Mouse (Mus musculus): ENCODE results near the gene Atf7.
"Not testable (repeated sequence)": the region's sequence is repeated elsewhere in the genome, so short reads cannot be mapped to it uniquely, and the experiment has no call there.

The Atf7 gene

DNA sequence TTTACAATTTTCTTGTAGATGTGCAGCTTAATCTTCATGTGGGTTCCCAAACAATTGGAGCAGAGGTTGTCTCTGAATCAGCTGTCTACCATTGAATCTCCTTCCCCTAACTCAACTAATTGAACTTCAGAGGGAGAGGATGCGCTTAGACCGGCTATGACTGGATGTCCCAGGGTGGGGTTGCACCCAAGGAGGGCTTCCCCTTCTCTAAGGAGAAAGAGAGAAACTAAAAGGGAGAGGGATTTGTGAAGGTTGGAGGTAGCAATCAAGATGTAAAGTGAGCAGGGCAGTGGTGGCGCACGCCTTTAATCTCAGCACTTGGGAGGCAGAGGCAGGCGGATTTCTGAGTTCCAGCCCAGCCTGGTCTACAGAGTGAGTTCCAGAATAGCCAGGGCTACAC is 5.8 kb downstream of the Atf7 start:
- in situ Hi-C loops (cut with MseI, MboI): no loop called here

DNA sequence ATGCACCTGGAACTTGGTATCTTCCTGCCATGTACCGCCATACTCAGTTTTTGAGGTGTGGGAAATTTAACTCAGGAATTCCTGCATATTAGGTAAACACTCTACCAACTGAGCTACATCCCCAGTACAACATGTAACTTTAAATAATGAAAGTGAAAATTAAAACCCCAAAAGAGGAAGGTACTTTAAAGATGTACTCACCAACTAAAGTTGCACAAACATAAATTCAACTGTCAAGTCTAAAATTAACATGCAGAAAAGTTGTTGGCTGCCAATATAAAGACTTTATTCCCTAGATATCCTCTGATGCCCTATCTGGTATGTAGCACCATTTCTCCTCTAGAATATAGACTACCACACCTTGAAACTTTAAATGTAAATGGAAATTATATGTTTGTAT is 7.6 kb downstream of the Atf7 start:
- in situ Hi-C loops (cut with MseI, MboI): no loop called here

- in situ Hi-C loops (cut with MseI, MboI): no loop called here
Observed at GRCm38 (mm10) chr15:102616174-102616573, 9.1 kb downstream of the Atf7 start.

- in situ Hi-C loops (cut with MseI, MboI): no loop called here
Observed at GRCm38 (mm10) chr15:102614224-102614623, 11.0 kb downstream of the Atf7 start.

GRCm38 (mm10) chr15:102612966-102613365 is 12.3 kb downstream of the Atf7 start:
- in situ Hi-C loops (cut with MseI, MboI): no loop called here

- in situ Hi-C loops (cut with MseI, MboI): not testable (repeated sequence)
Observed at GRCm38 (mm10) chr15:102608586-102608985, 16.7 kb downstream of the Atf7 start.

DNA sequence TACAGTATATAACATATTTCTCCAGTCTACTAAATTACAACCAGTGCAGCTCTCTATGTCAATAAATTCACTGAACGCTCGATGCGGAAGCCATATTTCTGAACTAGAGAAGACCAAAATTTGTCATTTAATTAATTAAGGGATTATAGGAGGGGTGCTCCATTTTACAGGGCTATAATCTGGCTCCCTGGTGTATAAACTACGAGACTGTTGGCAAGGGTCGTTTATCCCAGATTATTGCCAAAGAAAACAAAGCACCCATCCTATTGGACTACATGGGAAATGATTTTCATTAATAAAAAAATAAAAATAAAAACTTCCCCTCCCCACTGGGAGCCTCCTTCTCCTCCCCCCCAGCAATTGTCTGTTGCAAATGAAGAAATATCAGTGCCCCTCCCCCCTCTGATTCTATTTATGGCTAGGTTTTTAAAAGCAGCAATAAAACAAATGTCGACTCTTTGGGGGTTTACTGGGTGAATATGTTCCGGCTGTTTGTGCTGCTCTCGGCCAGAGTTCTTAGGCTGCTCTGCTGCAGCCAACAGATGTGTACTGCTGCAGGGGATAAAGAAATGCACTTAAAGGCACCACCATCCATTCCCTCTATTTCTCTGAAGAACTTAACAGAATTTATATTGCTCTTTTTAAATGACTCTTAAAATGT is 31.1 kb downstream of the Atf7 start:
- in situ Hi-C loops (cut with MseI, MboI): no loop called here

- in situ Hi-C loops (cut with MseI, MboI): no loop called here
Observed at GRCm38 (mm10) chr15:102592674-102593073, 32.6 kb downstream of the Atf7 start.

GRCm38 (mm10) chr15:102590567-102590966 is 34.7 kb downstream of the Atf7 start:
- in situ Hi-C loops (cut with MseI, MboI): no loop called here

GRCm38 (mm10) chr15:102589826-102590225 is 35.4 kb downstream of the Atf7 start:
- in situ Hi-C loops (cut with MseI, MboI): no loop called here

- in situ Hi-C loops (cut with MseI, MboI): no loop called here
Observed at GRCm38 (mm10) chr15:102585501-102585900, 39.8 kb downstream of the Atf7 start.

- in situ Hi-C loops (cut with MseI, MboI): no loop called here
Observed at GRCm38 (mm10) chr15:102583708-102584383, 41.4 kb downstream of the Atf7 start.

- in situ Hi-C loops (cut with MseI, MboI): no loop called here
Observed at GRCm38 (mm10) chr15:102581205-102581604, 44.1 kb downstream of the Atf7 start.

GRCm38 (mm10) chr15:102578351-102578750 is 46.9 kb downstream of the Atf7 start:
- in situ Hi-C loops (cut with MseI, MboI): no loop called here

DNA sequence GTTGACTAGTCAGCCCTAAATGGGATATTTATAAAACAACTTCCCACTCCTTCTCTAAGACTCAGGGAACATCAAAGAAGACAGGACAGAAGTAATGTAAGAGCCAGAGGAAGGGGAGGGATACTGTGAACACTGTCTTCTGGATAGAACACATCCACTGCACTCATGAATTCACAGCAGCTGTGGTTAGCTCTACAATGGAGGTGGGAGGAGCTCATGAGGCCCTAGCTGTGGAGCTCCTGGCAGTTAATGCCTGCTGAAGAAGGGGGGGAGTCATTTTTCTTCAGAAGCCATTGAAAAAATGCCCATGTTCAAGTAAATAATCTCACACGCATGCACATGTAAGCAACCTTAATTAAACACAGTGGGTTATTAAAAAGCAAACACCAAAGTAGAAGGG is 48.3 kb downstream of the Atf7 start:
- in situ Hi-C loops (cut with MseI, MboI): no loop called here

DNA sequence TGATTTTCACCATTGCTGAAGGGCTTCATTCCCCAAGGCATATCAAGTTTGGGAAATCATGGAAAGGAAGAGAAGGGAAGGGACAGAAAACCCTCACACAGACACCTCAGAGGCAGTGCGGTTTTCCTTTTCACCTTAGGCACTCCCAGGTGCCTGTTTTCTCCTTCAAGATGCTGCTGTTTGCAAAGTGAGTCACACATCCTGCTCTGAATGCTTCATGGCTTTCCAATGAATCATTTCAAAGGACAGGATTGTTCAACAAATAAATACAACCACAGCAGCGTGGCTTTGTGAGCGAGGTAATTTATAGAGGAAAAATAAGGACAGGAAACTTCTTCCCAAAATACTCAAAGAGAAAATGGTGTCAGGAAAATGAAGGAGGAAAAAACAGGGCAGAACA is 53.2 kb downstream of the Atf7 start:
- in situ Hi-C loops (cut with MseI, MboI): no loop called here

GRCm38 (mm10) chr15:102567849-102568248 is 57.4 kb downstream of the Atf7 start:
- in situ Hi-C loops (cut with MseI, MboI): no loop called here

DNA sequence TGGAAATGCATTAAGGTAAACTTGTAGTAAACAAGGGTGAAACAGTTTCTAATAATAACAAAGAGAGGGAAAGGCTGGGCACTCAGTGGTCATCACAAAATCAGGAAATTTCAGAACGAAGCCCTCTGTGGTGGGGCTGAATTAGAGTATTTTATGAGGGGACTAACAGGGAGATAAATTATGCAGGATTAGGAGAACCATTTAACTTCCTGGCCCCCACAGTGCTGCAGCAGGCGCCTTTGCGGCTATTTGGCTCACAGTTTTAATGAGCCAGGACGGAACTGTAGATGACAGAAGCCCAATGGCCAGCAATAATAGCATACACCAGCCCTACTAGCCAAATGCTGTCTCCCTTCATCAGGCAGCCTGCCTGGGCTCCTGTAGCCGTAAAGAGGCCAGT is 61.6 kb downstream of the Atf7 start:
- in situ Hi-C loops (cut with MseI, MboI): no loop called here

- in situ Hi-C loops (cut with MseI, MboI): no loop called here
Observed at GRCm38 (mm10) chr15:102563061-102563460, 62.2 kb downstream of the Atf7 start.

GRCm38 (mm10) chr15:102562491-102562890 is 62.8 kb downstream of the Atf7 start:
- in situ Hi-C loops (cut with MseI, MboI): no loop called here

- in situ Hi-C loops (cut with MseI, MboI): no loop called here
Observed at GRCm38 (mm10) chr15:102557580-102557979, 67.7 kb downstream of the Atf7 start.

- in situ Hi-C loops (cut with MseI, MboI): no loop called here
Observed at GRCm38 (mm10) chr15:102555581-102555980, 69.7 kb downstream of the Atf7 start.

DNA sequence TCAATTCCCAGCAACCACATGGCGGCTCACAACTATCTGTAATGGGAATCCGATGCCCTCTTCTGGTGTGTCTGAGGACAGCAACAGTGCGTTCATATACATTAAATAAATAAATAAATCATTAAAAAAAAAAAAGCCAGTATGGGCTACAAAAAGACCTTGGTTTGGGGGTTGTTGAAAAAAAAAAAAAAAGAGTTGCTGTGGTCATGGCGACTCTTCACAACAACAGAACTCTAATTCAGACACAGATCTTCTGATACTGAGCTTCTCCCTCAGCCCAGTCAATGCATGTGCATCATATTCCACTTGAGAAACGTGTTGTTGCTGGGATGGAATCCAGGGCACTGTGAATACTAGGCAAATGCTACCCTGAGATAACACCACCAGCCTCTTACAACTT is 72.7 kb downstream of the Atf7 start:
- in situ Hi-C loops (cut with MseI, MboI): no loop called here

- in situ Hi-C loops (cut with MseI, MboI): no loop called here
Observed at GRCm38 (mm10) chr15:102547478-102547877, 77.8 kb downstream of the Atf7 start.
